Comparison of ENCODE assay signal across 28 mouse cellular contexts in the genomic region with DNA sequence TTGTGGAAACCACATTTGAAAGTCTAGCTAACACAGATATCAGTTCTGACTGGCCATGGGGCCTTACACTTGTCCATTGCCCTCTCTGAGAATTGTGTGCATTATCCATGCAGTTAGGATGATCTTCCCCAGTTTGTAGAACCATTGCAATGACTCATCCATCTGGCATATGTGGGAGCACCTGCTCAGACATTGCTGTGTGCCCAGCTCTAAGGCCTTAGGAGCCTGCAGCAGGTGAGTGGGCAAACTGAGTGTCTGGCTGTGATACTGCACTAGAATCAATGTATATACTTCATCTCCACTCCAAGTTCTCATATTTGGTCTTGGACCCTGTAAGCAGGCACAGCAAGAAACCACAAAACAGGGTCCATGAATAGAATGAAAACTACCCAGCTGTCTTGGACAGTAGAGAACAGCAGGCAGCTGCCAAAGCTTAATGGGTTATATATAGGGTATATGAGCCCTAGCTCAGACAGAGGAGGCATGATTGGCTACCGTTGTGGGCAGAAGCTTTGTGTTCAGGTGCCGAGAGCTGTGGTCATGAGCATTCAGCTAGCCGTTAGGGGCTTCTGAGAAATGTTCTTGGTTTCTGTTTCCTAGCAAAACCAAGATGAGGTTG.
DNase-seq lines count a peak whose midpoint lies in the region; ATAC-seq lines count a peak whose summit lies in the region.
"Had no signal": no experiment of that assay in that cellular context is flagged by ENCODE, and none has a peak within 500 bp of the region (broad histone marks: within the 10 kb centered on the region; RNA-seq: fewer than 3 reads in every experiment).

No protein-coding gene starts in this region.

- WGBS in limb, embryonic 15.5 days = 77% methylated on average over 3 of the region's 3 CpGs
- 95% methylated on average over 3 of the region's 3 CpGs for WGBS in limb, embryonic 10.5 days

- H3K36me3 ChIP-seq in limb, embryonic 15.5 days = no peaks in the 10 kb centered on the region
- H3K36me3 ChIP-seq in limb, embryonic 10.5 days = no peaks in the 10 kb centered on the region
- H3K36me3 ChIP-seq: embryonic facial prominence, embryonic 13.5 days; embryonic facial prominence, embryonic 15.5 days; forebrain, embryonic 10.5 days; forebrain, embryonic 12.5 days; G1E had no signal

- H3K9me3 ChIP-seq in limb, embryonic 15.5 days = no peaks in the 10 kb centered on the region
- H3K9me3 ChIP-seq in limb, embryonic 10.5 days (replicated peaks) = no peaks in the 10 kb centered on the region
- H3K9me3 ChIP-seq: embryonic facial prominence, embryonic 13.5 days; embryonic facial prominence, embryonic 15.5 days; forebrain, embryonic 10.5 days; forebrain, embryonic 12.5 days had no signal

- H3K4me2 ChIP-seq in limb, embryonic 15.5 days = no peak overlapping the region
- H3K4me2 ChIP-seq: embryonic facial prominence, embryonic 13.5 days; embryonic facial prominence, embryonic 15.5 days; forebrain, embryonic 12.5 days had no signal

- no peak overlapping the region for H3K4me3 ChIP-seq in limb, embryonic 15.5 days
- no peak overlapping the region for H3K4me3 ChIP-seq in limb, embryonic 10.5 days
- H3K4me3 ChIP-seq: embryonic facial prominence, embryonic 13.5 days; embryonic facial prominence, embryonic 15.5 days; erythroblast, embryonic 14.5 days; forebrain, embryonic 10.5 days; forebrain, embryonic 12.5 days had no signal

- H3K27ac ChIP-seq in limb, embryonic 15.5 days = peak overlapping the region; percentile 5; the same call in 1 of the 2 replicates
- H3K27ac ChIP-seq in limb, embryonic 10.5 days = no peak overlapping the region
- H3K27ac ChIP-seq: embryonic facial prominence, embryonic 13.5 days; embryonic facial prominence, embryonic 15.5 days; forebrain, embryonic 10.5 days; forebrain, embryonic 12.5 days had no signal

- H3K27me3 ChIP-seq in limb, embryonic 15.5 days = no peaks in the 10 kb centered on the region
- H3K27me3 ChIP-seq in limb, embryonic 10.5 days (ENCODE audit: low read depth, poor library complexity, severe bottlenecking) = no peaks in the 10 kb centered on the region
- H3K27me3 ChIP-seq: CH12.LX; embryonic facial prominence, embryonic 13.5 days; embryonic facial prominence, embryonic 15.5 days; forebrain, embryonic 12.5 days; Patski had no signal

- no peak for DNase-seq in frontal cortex, postnatal 14 days (ENCODE audit: low spot score in 2 of 2)
- no peak for DNase-seq in limb, embryonic 10.5 days (ENCODE audit: low spot score)
- no peak for DNase-seq in heart, postnatal 36 days
- DNase-seq: adrenal gland, adult 8-10 months; adrenal gland, postnatal 14 days; adrenal gland, postnatal 36 days; B cell, adult 2 months; cerebellum, adult 11 months; cerebellum, adult 18-20 months; cerebellum, adult 8-10 months; cerebellum, adult 9-11 months; cerebellum, postnatal 14 days; cerebellum, postnatal 36 days; embryo, embryonic 11 days had no signal

- peak; percentile 81 for ATAC-seq in frontal cortex, adult (ENCODE audit: low TSS enrichment)
- no peak for ATAC-seq in limb, embryonic 15.5 days (ENCODE audit: insufficient number of reproducible peaks, low FRiP score, low TSS enrichment, low read depth)
- ATAC-seq: activated CD4-positive, CD25-positive, alpha-beta regulatory T cell, adult 4 months; CD4-positive, CD25-positive, alpha-beta regulatory T cell, adult 4 months; forebrain, embryonic 14.5 days; forebrain, embryonic 16.5 days; Patski had no signal

- intact Hi-C loops in heart, postnatal 36 days (cut with DNase I) = no loop called here

- H3K9ac ChIP-seq in limb, embryonic 15.5 days = no peak overlapping the region
- H3K9ac ChIP-seq: embryonic facial prominence, embryonic 13.5 days; embryonic facial prominence, embryonic 15.5 days; forebrain, embryonic 12.5 days had no signal

- H3K4me1 ChIP-seq in limb, embryonic 15.5 days = 0 out of 2 replicates have a peak, but pooled peaks cover 3% of the 10 kb centered on the region
- 0 out of 2 replicates have a peak, but pooled peaks cover 5% of the 10 kb centered on the region for H3K4me1 ChIP-seq in limb, embryonic 10.5 days
- H3K4me1 ChIP-seq: embryonic facial prominence, embryonic 13.5 days; embryonic facial prominence, embryonic 15.5 days; forebrain, embryonic 12.5 days had no signal
